Mouse (Mus musculus) forebrain, embryonic 11.5 days (tissue): ENCODE data around the gene Parn. TPM values are rescaled to one million over a fixed set of nuclear protein-coding genes. Genes with fewer than 3 reads are reported as not detected.

Experiments
- ATAC-seq: fragments of 200-750 bp; cut with Nextera tagmentation; replicated peaks from 2 replicates; pipeline ENCODE4 v1.8.0; 2017; ENCODE audit warnings: moderate TSS enrichment; ENCODE audit not compliant: low FRiP score
- DNase-seq: peaks from one replicate; pipeline ENCODE4 v3.0.0-alpha.2; 2017; ENCODE audit warnings: low spot score
- H3K27ac ChIP-seq: fragments of 300-500 bp; sonication (generic); 2 replicates; pipeline ENCODE4 v1.5.1; 2014; ENCODE audit warnings: low read depth, low read length
- H3K27me3 ChIP-seq: fragments of 300-500 bp; sonication (generic); 2 replicates; pipeline ENCODE4 v1.6.1; 2014; ENCODE audit warnings: mild to moderate bottlenecking, low read length, mixed read lengths; ENCODE audit not compliant: control insufficient read depth, insufficient read depth
- H3K36me3 ChIP-seq: fragments of 300-500 bp; sonication (generic); 2 replicates; pipeline ENCODE4 v1.6.1; 2014; ENCODE audit warnings: mild to moderate bottlenecking, low read length, moderate library complexity, mixed read lengths; ENCODE audit not compliant: control insufficient read depth, insufficient read depth
- H3K4me1 ChIP-seq: fragments of 300-500 bp; sonication (generic); replicated peaks from 2 replicates; pipeline ENCODE4 v1.6.1; 2014; ENCODE audit warnings: low read length, mixed read lengths; ENCODE audit not compliant: control insufficient read depth, insufficient read depth
- H3K4me2 ChIP-seq: fragments of 300-500 bp; sonication (generic); 2 replicates; pipeline ENCODE4 v1.6.1; 2014; ENCODE audit warnings: low read depth, mild to moderate bottlenecking, low read length, moderate library complexity, mixed read lengths; ENCODE audit not compliant: severe bottlenecking
- H3K4me3 ChIP-seq: fragments of 300-500 bp; sonication (generic); 2 replicates; pipeline ENCODE4 v1.5.1; 2014; ENCODE audit warnings: low read depth, low read length
- H3K9ac ChIP-seq: fragments of 300-500 bp; sonication (generic); 2 replicates; pipeline ENCODE4 v1.6.1; 2014; ENCODE audit warnings: low read length
- H3K9me3 ChIP-seq: fragments of 300-500 bp; sonication (generic); 2 replicates; pipeline ENCODE4 v1.6.1; 2016; ENCODE audit warnings: low read length, mixed read lengths; ENCODE audit not compliant: control insufficient read depth
- WGBS: fragments of 180-500 bp; shearing (Covaris S2); extraction: QIAGEN DNeasy Blood & Tissue Kit; methylation state at CpG from one replicate; pipeline ENCODE4 v1.1.7; 2014; 5-methylcytosine and 5-hydroxymethylcytosine counted together
- polyA plus RNA-seq: library from polyadenylated mRNA; unstranded; fragments of >200 nt; fragmentation: Nextera tagmentation; extraction: Ambion mirVana; gene quantifications from 2 replicates; pipeline ENCODE4 v1.2.1, GENCODE M21; 2014

Parn gene
- 43.3 and 44.1 TPM in 2 replicates for polyA plus RNA-seq

DNA sequence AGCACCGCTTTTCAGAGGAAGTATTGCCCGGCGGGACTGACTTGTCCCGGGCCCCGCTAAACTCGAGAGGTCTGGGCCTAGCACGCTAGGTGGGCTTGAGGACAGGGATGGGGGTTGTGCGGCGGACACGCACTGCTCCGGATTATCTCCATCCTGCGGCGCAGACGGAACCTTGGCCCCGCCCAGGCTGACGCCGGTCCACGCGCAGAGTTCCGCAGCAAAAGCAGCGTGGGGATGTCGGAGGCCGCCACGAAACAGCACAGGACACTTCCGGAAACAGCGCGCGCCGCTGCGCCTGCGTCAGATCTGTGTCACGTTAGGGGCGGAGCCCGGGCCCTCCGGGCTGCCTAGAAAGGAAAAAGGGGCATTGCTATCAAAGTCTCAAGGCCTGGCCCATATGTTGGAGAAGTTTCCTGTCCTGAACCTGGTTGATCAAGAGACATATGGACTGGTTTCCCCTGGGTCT is at the start of gene Parn:
Gene Parn, minus strand, starts transcription at position 293 of the 466 bp plus-strand sequence.
- Histone ChIP-seq H3K4me2 (peak within 1 kb of the TSS; percentile 64), H3K4me1 (peaks cover 5% of the 10 kb centered on the region; the same call in 1 of the 2 replicates), H3K36me3 (no peaks in the 10 kb centered on the region), H3K27me3 (no peaks in the 10 kb centered on the region), H3K9me3 (no peaks in the 10 kb centered on the region), H3K27ac (no peak within 1 kb of the TSS), H3K9ac (peak within 1 kb of the TSS; percentile 74), H3K4me3 (peak within 1 kb of the TSS; percentile 54)
- 0% methylated on average over 35 of the region's 35 CpGs for WGBS
- ATAC-seq (peak; percentile 87), DNase-seq (peak; percentile 93)

DNA sequence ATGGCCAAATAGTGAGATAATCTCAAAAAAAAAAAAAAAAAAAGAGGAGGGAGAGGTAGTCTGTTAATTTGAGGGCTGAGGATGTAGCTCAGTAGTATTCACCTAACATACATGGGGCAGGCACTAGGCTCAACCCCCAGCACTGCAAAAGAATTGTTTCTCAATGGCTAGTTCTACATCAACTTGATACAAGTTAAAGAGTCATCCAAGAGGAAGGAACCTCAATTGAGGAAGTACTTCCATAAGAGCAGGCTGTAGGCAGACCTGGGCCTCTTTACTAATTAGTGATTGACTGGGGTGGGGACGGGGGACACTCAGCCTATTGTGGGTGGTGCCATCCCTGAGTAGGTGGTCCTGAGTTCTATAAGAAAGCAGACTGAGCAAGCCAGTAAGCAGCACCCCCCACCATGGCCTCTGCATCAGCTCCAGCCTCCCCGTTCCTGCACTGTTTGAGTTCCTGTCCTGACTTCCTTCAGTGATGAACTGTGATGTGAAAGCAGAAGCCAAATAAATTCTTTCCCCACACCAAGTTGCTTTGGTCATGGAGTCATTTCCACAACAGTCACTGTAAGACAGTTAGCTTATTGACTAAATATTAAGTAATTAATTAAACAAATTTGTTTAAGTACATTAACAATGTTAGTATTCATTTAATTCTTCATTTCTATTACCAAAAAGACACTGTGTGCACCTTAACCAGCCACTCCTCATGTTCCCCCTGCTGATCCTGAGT is 49.0 kb upstream of the Parn start:
- H3K36me3 ChIP-seq, result no peaks in the 10 kb centered on the region
- H3K27ac ChIP-seq, result no peak overlapping the region
- 85% methylated on average over 2 of the region's 2 CpGs for WGBS
- no peaks in the 10 kb centered on the region for H3K27me3 ChIP-seq
- H3K9me3 ChIP-seq, result no peaks in the 10 kb centered on the region
- ATAC-seq, result no peak
- H3K4me2 ChIP-seq, result no peak overlapping the region
- no peak overlapping the region for H3K9ac ChIP-seq
- no peaks in the 10 kb centered on the region for H3K4me1 ChIP-seq
- DNase-seq, result no peak
- no peak overlapping the region for H3K4me3 ChIP-seq

DNA sequence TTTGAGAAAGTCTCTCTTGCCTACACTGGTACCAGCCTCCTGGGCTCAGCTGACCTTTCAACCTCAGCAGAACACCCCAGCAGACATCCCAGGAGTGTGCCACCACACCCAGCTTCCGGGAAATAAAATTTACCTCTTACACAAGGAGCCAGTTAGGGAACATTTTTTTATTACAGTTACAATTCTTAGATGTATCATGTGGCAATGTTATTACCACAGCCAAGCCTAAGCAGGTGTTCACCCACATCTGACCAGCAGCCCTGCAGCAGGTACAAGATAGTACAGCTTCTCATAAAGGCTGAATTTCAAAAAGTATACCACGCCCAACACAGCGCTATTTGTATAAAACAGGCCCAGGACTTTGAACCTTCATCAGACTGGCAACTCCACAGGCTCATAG is 46.9 kb upstream of the Parn start:
- H3K4me3 ChIP-seq, result no peak overlapping the region
- no peak overlapping the region for H3K4me2 ChIP-seq
- no peaks in the 10 kb centered on the region for H3K27me3 ChIP-seq
- H3K9me3 ChIP-seq, result no peaks in the 10 kb centered on the region
- no peak overlapping the region for H3K27ac ChIP-seq
- ATAC-seq (no peak), DNase-seq (no peak)
- no peaks in the 10 kb centered on the region for H3K4me1 ChIP-seq
- no peak overlapping the region for H3K9ac ChIP-seq
- H3K36me3 ChIP-seq, result no peaks in the 10 kb centered on the region
- 97% methylated on average over 3 of the region's 3 CpGs for WGBS

DNA sequence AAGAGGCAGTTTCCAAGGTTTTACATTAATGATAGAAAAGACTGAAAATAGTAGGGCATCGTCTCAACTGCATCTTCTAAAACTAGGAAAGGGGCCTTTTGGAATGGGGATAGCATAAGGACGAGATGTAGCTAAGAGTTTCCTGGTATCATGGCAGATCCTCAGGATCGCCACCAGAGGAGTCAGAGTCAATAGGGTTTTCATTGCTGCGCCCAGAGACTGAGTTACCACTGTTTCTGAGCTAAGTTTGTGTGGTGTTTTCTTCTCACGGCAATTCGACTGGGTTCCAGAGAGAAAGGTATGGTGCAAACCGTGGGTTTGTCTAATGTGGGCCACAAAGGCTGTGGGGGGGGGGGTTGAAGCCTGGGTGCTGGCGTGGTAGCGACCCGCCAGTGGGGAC is 36.7 kb upstream of the Parn start:
- no peaks in the 10 kb centered on the region for H3K36me3 ChIP-seq
- ATAC-seq (no peak), DNase-seq (no peak)
- H3K4me1 ChIP-seq, result no peaks in the 10 kb centered on the region
- no peak overlapping the region for H3K9ac ChIP-seq
- no peaks in the 10 kb centered on the region for H3K9me3 ChIP-seq
- H3K27ac ChIP-seq, result no peak overlapping the region
- no peaks in the 10 kb centered on the region for H3K27me3 ChIP-seq
- WGBS, result 94% methylated on average over 10 of the region's 10 CpGs
- H3K4me2 ChIP-seq, result no peak overlapping the region
- no peak overlapping the region for H3K4me3 ChIP-seq

DNA sequence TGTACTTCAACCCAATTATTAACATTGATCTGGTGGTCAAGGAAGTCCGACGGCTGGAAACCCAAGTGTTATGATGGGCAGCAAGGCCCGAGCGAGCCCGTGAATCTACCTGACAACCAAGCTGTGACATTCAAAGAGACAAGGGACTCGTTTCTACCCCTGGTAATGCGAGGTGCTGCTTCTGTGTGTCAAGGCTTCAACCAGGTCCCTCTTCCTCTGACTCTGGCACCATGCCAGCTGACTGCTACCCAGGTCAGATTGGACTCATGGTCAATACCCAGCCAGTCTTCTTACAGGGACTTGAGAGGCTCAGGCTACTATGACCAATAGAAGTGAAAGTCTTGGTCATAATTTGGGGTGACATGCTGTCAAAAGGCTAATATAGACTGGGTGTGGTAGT is 34.2 kb upstream of the Parn start:
- Histone ChIP-seq H3K9ac (no peak overlapping the region), H3K27ac (no peak overlapping the region), H3K36me3 (peaks cover 3% of the 10 kb centered on the region; the same call in 1 of the 2 replicates), H3K9me3 (no peaks in the 10 kb centered on the region), H3K4me2 (no peak overlapping the region), H3K27me3 (no peaks in the 10 kb centered on the region), H3K4me1 (no peaks in the 10 kb centered on the region), H3K4me3 (no peak overlapping the region)
- DNase-seq (no peak), ATAC-seq (no peak)
- WGBS, result 92% methylated on average over 7 of the region's 7 CpGs

DNA sequence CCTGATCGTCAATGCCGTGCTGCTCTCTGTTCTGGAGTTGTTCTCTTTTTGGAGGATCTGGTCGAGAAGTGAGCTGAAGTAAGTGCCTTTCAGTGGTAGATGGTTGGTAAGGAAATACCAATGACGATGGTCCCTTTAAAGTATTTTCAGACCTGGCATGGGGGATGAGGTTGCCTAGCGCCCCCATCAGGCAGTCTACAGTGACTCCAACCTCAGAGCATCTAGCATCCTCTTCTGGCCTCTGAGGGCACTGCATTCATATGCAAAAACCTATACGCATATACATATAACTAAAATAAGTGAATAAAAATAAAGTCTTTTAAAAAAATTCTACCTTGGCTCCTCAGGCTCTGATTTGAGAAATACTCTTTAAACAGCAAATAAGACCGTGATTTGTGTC is 31.0 kb upstream of the Parn start:
- ATAC-seq, result no peak
- Histone ChIP-seq H3K27ac (no peak overlapping the region), H3K4me2 (no peak overlapping the region), H3K4me3 (no peak overlapping the region), H3K27me3 (no peaks in the 10 kb centered on the region), H3K9ac (no peak overlapping the region), H3K4me1 (no peaks in the 10 kb centered on the region), H3K36me3 (peaks cover 5% of the 10 kb centered on the region; the same call in 1 of the 2 replicates), H3K9me3 (no peaks in the 10 kb centered on the region)
- WGBS, result 89% methylated on average over 7 of the region's 7 CpGs
- DNase-seq, result no peak

DNA sequence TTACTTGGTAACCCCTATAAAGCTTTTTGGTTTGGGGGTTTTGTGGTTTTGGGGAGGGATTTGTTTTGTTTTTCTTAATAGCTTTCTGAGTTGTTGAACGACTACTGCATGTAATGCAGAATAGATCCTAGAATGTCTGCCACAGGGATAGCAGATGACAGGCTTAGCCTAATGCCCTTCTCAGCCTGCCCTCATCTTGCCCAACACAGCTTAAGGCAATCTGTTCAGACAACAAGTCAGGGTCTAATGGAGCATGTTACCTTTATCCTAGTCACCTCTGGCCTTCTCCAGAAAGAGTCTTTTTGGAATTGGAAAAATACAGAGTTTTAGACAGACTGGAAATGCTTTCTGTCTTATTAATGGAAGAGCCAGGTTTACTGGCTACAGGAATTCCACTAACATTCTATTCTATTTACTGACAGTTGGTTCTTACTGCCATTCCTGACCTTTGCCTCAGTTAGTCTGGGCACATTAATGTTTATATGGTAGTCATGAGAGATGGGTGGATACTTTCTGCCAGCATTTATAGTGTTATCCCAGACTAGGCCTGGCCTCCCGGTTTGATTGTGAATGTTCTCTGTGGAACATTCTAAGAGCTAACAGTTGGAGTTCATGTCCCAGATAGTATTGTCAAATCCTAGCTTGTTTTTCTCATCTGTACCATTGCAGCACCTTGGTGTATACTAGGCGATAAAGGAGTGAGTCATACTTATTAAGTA is 10.8 kb upstream of the Parn start:
- H3K36me3 ChIP-seq, result no peaks in the 10 kb centered on the region; the same call in 1 of the 2 replicates
- ATAC-seq, result no peak
- H3K4me2 ChIP-seq, result no peak overlapping the region
- no peaks in the 10 kb centered on the region for H3K9me3 ChIP-seq
- H3K4me1 ChIP-seq, result no peaks in the 10 kb centered on the region
- no peak overlapping the region for H3K27ac ChIP-seq
- H3K9ac ChIP-seq, result no peak overlapping the region
- no peak for DNase-seq
- H3K27me3 ChIP-seq, result no peaks in the 10 kb centered on the region
- no peak overlapping the region for H3K4me3 ChIP-seq
- 91% methylated on average over 3 of the region's 3 CpGs for WGBS

DNA sequence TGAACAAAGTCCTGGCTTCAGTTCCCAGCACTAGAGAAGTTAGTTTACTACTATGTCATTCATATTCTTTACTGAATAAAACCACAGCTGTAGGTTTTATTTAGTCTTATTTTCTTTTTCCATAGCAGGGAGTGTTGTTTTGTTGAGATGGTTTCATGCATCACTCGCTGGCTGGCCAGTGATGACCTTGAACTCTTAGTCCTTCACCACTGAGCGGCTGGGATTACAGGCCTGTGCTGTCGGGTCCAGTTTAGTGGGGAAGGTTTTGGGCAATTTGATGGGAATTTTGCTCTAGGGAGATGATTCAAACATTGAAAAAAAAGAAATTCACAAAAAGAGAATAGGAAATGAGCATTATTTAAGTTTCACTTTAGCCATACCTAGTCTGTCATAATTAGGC is 6.5 kb upstream of the Parn start:
- no peak for ATAC-seq
- DNase-seq, result no peak
- WGBS, result 96% methylated on average over 3 of the region's 3 CpGs
- no peak overlapping the region for H3K4me2 ChIP-seq
- no peaks in the 10 kb centered on the region for H3K9me3 ChIP-seq
- no peak overlapping the region for H3K27ac ChIP-seq
- no peak overlapping the region for H3K4me3 ChIP-seq
- H3K4me1 ChIP-seq, result peaks cover 7% of the 10 kb centered on the region; the same call in 1 of the 2 replicates
- no peaks in the 10 kb centered on the region; the same call in 1 of the 2 replicates for H3K36me3 ChIP-seq
- no peak overlapping the region for H3K9ac ChIP-seq
- H3K27me3 ChIP-seq, result no peaks in the 10 kb centered on the region
